Mouse (Mus musculus) hindbrain, embryonic 13.5 days (tissue): ENCODE data around the gene Gm20388. TPM values are rescaled to one million over a fixed set of nuclear protein-coding genes. Genes with fewer than 3 reads are reported as not detected.

ENCODE experiments used
- ATAC-seq: fragments of 200-750 bp; cut with Nextera tagmentation; 2 replicates; pipeline ENCODE4 v1.8.0; 2017; ENCODE audit warnings: moderate TSS enrichment; ENCODE audit not compliant: low FRiP score
- H3K27ac ChIP-seq: fragments of 300-500 bp; sonication (generic); 2 replicates; pipeline ENCODE4 v1.5.1; 2015; ENCODE audit warnings: inconsistent platforms, mild to moderate bottlenecking, moderate library complexity
- H3K27me3 ChIP-seq: fragments of 300-500 bp; sonication (generic); 2 replicates; pipeline ENCODE4 v1.6.1; 2015; ENCODE audit warnings: mild to moderate bottlenecking, inconsistent platforms
- H3K36me3 ChIP-seq: fragments of 300-500 bp; sonication (generic); 2 replicates; pipeline ENCODE4 v1.6.1; 2015; ENCODE audit warnings: mild to moderate bottlenecking, inconsistent platforms
- H3K4me1 ChIP-seq: fragments of 300-500 bp; sonication (generic); replicated peaks from 2 replicates; pipeline ENCODE4 v1.6.1; 2015; ENCODE audit warnings: inconsistent platforms
- H3K4me2 ChIP-seq: fragments of 300-500 bp; sonication (generic); 2 replicates; pipeline ENCODE4 v1.6.1; 2015; ENCODE audit warnings: inconsistent platforms, mild to moderate bottlenecking, moderate library complexity
- H3K4me3 ChIP-seq: fragments of 300-500 bp; sonication (generic); 2 replicates; pipeline ENCODE4 v1.5.1; 2015; ENCODE audit warnings: mild to moderate bottlenecking, inconsistent platforms
- H3K9ac ChIP-seq: fragments of 300-500 bp; sonication (generic); 2 replicates; pipeline ENCODE4 v1.6.1; 2015; ENCODE audit warnings: mild to moderate bottlenecking, inconsistent platforms
- H3K9me3 ChIP-seq: fragments of 300-500 bp; sonication (generic); 2 replicates; pipeline ENCODE4 v1.6.1; 2016; ENCODE audit warnings: inconsistent platforms
- WGBS: fragments of 180-500 bp; shearing (Covaris S2); methylation state at CpG from one replicate; pipeline ENCODE4 v1.1.7; 2015; 5-methylcytosine and 5-hydroxymethylcytosine counted together
- polyA plus RNA-seq: library from polyadenylated mRNA; unstranded; fragments of >200 nt; fragmentation: Nextera tagmentation; extraction: Ambion mirVana; gene quantifications from 2 replicates; pipeline ENCODE4 v1.2.1, GENCODE M21; 2015

The Gm20388 gene
- polyA plus RNA-seq, 1 experiment from 2014 or later: 1.9 TPM

DNA sequence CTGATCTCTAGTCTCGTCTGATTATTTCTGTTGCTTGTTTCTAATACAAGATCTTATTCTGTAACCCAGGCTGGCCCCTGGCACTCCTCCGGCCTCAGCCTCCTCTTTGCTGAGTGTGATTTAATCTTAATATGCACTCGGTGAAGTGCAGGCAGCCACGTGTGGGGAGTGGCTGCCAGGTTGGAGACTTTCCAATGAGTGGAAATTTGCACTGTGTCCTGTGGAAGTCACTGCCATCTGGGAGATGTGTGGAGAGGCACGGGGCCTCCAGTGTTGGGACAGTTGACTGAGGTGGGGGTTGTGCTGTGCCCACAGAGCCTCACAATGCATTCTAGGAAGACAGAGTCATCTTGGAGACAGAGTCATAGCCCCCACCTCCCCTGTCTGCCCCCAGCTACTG is 1871.9 kb downstream of the Gm20388 start:
- no peak for ATAC-seq
- WGBS: 82% methylated on average over 5 of the region's 5 CpGs

DNA sequence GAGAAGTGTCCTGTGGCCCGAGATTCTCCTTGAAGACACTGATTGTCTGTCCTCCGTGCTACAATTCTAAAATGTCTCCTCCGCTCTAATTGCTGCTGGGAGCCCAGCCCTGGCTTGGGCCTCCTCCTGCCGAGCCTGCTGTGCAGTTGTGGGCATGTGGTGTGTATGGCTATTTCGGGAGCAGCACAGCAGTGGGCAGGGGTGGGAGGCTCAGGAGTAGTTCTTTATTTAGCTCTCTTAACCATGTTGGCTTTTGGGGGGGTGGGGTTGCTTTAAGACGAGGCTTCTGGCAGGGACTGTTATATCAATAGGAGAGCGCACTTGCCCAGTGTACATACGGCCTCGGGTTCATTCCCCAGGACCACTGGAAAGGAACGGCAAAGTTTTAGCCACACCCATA is 1875.9 kb downstream of the Gm20388 start:
- no peaks in the 10 kb centered on the region for H3K27me3 ChIP-seq
- H3K9ac ChIP-seq: no peak overlapping the region
- no peak for ATAC-seq
- H3K4me2 ChIP-seq: no peak overlapping the region
- H3K9me3 ChIP-seq: no peaks in the 10 kb centered on the region
- H3K4me3 ChIP-seq: no peak overlapping the region
- peaks cover 39% of the 10 kb centered on the region for H3K36me3 ChIP-seq
- peaks cover 3% of the 10 kb centered on the region; the same call in 1 of the 2 replicates for H3K4me1 ChIP-seq
- WGBS: 68% methylated on average over 10 of the region's 10 CpGs
- H3K27ac ChIP-seq: no peak overlapping the region

More for the DNA sequence above, 1871.9 kb downstream of the Gm20388 start:
- Histone ChIP-seq H3K4me2 (no peak overlapping the region), H3K4me1 (peaks cover 18% of the 10 kb centered on the region), H3K36me3 (peaks cover 22% of the 10 kb centered on the region), H3K4me3 (no peak overlapping the region), H3K9me3 (no peaks in the 10 kb centered on the region), H3K27me3 (no peaks in the 10 kb centered on the region), H3K27ac (no peak overlapping the region), H3K9ac (no peak overlapping the region)

DNA sequence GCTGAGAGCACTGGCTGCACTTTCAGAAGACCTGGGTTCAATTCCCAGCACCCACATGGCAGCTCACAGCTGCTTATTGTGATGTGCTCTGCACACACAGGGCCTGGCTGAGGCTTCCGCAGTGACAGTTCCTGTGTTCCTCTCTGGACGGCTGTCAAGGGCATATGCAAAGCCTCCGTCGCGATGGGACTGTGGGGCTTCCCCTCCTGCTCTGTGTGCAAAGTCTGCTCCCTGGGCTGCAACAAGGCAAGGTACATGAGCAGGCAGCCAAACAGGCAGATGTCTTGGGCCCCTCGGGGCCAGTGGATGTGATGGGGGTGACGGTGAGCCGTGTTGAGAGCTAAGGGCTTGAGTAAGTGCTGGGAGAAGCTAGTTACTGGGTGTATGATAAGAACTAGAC is 1878.1 kb downstream of the Gm20388 start:
- ATAC-seq: no peak
- Histone ChIP-seq H3K9ac (no peak overlapping the region), H3K9me3 (no peaks in the 10 kb centered on the region), H3K27ac (no peak overlapping the region), H3K36me3 (peaks cover 58% of the 10 kb centered on the region), H3K4me2 (no peak overlapping the region), H3K27me3 (no peaks in the 10 kb centered on the region), H3K4me3 (no peak overlapping the region), H3K4me1 (peaks cover 11% of the 10 kb centered on the region; the same call in 1 of the 2 replicates)
- 80% methylated on average over 8 of the region's 8 CpGs for WGBS

DNA sequence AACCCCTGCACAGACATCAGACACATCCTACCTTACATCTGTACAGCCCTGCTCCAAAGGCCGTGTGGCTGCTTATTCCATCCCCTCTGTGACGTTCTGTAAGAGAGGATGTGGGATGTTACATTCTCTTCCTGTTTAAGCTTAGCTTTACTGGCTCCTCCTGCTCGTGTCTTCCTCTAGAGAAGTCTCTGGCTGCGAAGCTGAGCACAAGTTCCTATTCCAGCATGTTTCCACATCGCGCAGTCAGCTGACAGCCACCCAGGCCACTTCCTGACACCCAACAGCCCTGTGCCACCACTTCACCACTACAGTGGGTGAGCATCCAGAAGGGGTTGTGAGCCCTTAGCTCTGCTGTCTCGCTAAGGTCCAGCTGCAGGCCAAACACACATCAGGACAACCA is 1881.5 kb downstream of the Gm20388 start:
- peaks cover 8% of the 10 kb centered on the region; the same call in 1 of the 2 replicates for H3K4me1 ChIP-seq
- H3K27ac ChIP-seq: 0 out of 2 replicates have a peak overlapping the region, but pooled peaks have one; percentile 6
- no peaks in the 10 kb centered on the region for H3K9me3 ChIP-seq
- H3K9ac ChIP-seq: no peak overlapping the region
- no peak overlapping the region for H3K4me2 ChIP-seq
- H3K36me3 ChIP-seq: peaks cover 67% of the 10 kb centered on the region
- H3K4me3 ChIP-seq: no peak overlapping the region
- no peak for ATAC-seq
- no peaks in the 10 kb centered on the region for H3K27me3 ChIP-seq
- 84% methylated on average over 7 of the region's 7 CpGs for WGBS

DNA sequence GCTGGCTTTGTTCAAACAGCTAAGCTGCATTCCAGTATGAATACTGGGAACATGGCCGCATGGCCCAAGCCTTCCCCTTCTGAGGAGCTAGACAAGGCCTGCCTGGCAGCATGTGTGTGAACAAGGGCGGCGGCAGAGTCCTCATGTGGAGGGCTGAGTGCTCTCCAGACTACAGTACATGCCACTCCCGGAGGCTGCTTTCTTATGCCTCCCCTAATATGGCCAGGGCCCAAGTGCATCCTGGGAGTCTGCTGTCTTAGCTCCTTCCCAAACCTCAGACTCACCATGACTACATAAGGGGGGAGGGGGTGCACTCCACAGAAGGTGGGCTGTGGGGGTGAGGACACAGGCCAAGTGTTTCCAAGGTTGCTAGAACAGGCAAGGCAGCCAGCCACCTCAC is 1882.0 kb downstream of the Gm20388 start:
- Histone ChIP-seq H3K9me3 (no peaks in the 10 kb centered on the region), H3K4me3 (no peak overlapping the region), H3K36me3 (peaks cover 71% of the 10 kb centered on the region), H3K27ac (peak overlapping the region; percentile 6; the same call in 1 of the 2 replicates), H3K4me2 (no peak overlapping the region), H3K27me3 (no peaks in the 10 kb centered on the region), H3K9ac (no peak overlapping the region; the same call in 1 of the 2 replicates), H3K4me1 (peaks cover 8% of the 10 kb centered on the region; the same call in 1 of the 2 replicates)
- ATAC-seq: no peak
- 80% methylated on average over 4 of the region's 4 CpGs for WGBS

DNA sequence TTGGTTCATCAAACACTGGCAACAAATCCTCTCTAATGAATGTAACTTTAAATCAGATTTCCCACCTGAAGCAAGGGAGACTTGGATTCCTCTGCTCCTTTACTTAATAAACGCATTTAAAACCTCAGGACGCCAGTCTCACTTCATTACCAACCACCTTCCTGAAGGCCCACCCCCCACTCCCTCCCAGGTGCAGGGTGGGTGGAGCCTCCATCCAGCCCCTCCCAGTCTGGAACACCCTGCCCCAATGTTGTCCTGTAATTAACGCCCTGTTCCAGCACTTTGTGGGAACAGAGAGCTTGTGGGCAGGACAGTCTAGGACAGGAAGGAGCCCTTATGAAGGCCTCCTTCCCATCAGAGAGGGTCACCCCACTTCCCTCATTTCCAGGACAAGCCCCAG is 1883.5 kb downstream of the Gm20388 start:
- Histone ChIP-seq H3K4me1 (peaks cover 8% of the 10 kb centered on the region; the same call in 1 of the 2 replicates), H3K27ac (no peak overlapping the region), H3K4me3 (no peak overlapping the region), H3K9ac (no peak overlapping the region), H3K9me3 (no peaks in the 10 kb centered on the region), H3K27me3 (no peaks in the 10 kb centered on the region), H3K36me3 (peaks cover 87% of the 10 kb centered on the region), H3K4me2 (no peak overlapping the region)
- ATAC-seq: no peak
- WGBS: 60% methylated on average over 3 of the region's 3 CpGs

DNA sequence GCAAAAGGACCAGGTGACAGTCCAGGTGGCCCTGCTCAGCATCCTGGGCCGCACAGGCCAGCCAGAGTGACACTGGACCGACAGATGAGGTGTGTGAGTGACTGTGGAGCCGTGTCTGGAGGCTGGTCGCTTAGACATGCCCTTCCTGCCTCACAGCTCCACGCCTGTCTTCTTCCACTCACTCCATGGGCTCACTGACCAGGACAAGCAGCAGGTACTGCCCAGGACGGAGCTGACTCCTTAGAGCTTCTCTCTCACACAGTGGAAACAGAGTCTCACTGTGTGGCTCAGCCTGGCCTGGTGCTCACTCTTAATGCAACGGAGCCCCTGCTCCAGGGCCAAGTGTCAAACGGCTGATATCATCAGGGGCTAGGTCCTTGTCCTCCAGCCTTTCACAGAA is 1884.8 kb downstream of the Gm20388 start:
- ATAC-seq: no peak
- Histone ChIP-seq H3K9ac (no peak overlapping the region), H3K4me1 (peaks cover 8% of the 10 kb centered on the region; the same call in 1 of the 2 replicates), H3K27me3 (no peaks in the 10 kb centered on the region), H3K27ac (no peak overlapping the region), H3K4me3 (no peak overlapping the region), H3K9me3 (no peaks in the 10 kb centered on the region), H3K4me2 (no peak overlapping the region), H3K36me3 (peaks cover 89% of the 10 kb centered on the region)
- 92% methylated on average over 8 of the region's 8 CpGs for WGBS

DNA sequence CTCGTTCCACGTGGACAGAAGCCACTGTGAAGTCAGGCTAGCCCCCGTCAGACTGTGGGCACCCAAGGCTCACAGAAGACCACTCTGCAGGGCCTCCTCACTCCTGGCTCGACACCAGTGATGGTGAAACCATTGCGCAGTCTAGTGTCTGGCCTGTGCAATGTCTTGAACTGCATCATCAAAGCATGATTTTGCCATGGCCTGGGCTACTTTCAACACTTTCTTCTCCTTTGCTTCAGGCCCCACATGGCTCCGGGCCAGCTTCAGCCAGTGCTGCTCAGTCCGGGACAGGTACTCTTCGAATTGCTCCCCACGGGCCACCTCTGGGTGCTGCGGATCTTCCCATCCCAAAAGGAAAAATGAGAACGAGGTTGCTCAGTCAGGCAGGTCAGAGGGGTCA is 1885.8 kb downstream of the Gm20388 start:
- 93% methylated on average over 11 of the region's 11 CpGs for WGBS
- no peak overlapping the region for H3K9ac ChIP-seq
- no peak overlapping the region for H3K4me2 ChIP-seq

DNA sequence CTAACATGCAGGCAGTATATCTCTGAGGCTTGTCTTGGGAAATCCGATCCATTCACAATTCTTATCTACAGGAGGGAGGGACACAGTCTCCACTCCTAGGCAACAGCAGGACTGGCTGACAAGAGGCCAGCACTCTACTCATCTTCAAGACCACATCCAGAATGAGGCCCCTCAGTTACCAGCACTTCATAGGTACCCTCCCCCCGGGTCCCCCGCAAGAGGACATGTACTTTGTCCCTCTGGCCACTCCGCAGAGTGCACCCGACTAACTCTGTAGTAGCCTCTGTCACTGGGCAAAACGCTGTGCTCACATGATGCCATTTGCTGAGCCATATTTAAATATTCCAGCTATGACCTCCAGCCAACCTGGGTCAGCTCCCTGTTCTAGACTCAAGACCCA is 1887.8 kb downstream of the Gm20388 start:
- WGBS: 96% methylated on average over 6 of the region's 6 CpGs
- no peaks in the 10 kb centered on the region for H3K4me1 ChIP-seq
- ATAC-seq: no peak
- H3K4me3 ChIP-seq: no peak overlapping the region
- H3K9ac ChIP-seq: no peak overlapping the region
- peaks cover 83% of the 10 kb centered on the region for H3K36me3 ChIP-seq
- H3K9me3 ChIP-seq: no peaks in the 10 kb centered on the region
- no peak overlapping the region for H3K27ac ChIP-seq
- H3K27me3 ChIP-seq: no peaks in the 10 kb centered on the region
- no peak overlapping the region for H3K4me2 ChIP-seq

More for the DNA sequence above, 1885.8 kb downstream of the Gm20388 start:
- Histone ChIP-seq H3K27me3 (no peaks in the 10 kb centered on the region), H3K36me3 (peaks cover 94% of the 10 kb centered on the region), H3K27ac (no peak overlapping the region), H3K9me3 (no peaks in the 10 kb centered on the region), H3K4me1 (peaks cover 8% of the 10 kb centered on the region; the same call in 1 of the 2 replicates), H3K4me3 (no peak overlapping the region)
- ATAC-seq: no peak

DNA sequence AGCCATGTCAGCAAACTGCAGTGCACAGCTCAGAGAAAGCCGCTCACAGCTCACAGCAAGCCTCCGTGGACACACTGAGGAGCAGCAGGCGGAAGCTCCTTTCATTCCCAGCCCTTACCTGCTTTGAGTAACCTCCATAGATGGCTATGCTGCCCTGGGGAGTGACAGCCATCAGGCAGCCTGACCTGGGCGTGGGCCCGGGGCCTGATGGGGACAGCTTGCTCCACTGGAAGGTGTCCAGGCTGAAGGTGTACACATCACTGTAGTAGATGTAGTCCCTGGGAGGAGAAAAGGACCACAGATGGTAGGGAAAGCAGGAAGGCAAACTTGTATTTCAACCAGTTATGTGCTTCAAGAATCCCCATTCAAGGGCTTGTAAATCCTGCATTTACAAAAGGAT is 1894.2 kb downstream of the Gm20388 start:
- H3K27me3 ChIP-seq: no peaks in the 10 kb centered on the region
- no peak overlapping the region for H3K9ac ChIP-seq
- no peak overlapping the region for H3K4me2 ChIP-seq
- H3K4me3 ChIP-seq: no peak overlapping the region
- H3K4me1 ChIP-seq: no peaks in the 10 kb centered on the region
- H3K36me3 ChIP-seq: peaks cover 59% of the 10 kb centered on the region
- H3K9me3 ChIP-seq: no peaks in the 10 kb centered on the region
- ATAC-seq: no peak
- WGBS: 96% methylated on average over 5 of the region's 5 CpGs
- H3K27ac ChIP-seq: no peak overlapping the region

DNA sequence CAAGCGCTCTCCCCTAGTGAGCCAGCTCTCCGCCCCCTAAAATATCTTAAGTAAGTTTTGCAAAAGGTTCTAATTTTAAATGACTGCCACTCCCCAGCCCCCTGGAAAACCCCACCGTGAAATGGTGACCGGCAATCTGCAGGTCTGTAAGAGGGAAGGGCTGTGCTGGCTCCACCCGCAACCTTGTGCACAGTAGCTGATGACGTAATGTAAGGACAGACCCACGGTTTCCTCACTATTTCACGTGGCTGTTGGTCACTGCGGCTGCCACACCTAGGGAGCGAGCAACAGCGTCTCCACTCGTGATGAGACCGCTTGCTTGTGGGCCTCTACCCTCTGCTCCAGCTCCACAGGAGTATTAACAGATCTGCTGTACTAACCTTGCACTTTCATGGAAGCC is 1895.5 kb downstream of the Gm20388 start:
- Histone ChIP-seq H3K4me2 (no peak overlapping the region), H3K9me3 (no peaks in the 10 kb centered on the region), H3K4me3 (no peak overlapping the region), H3K27me3 (no peaks in the 10 kb centered on the region), H3K9ac (no peak overlapping the region), H3K4me1 (no peaks in the 10 kb centered on the region), H3K27ac (no peak overlapping the region), H3K36me3 (peaks cover 53% of the 10 kb centered on the region)
- no peak for ATAC-seq
- 94% methylated on average over 13 of the region's 13 CpGs for WGBS

DNA sequence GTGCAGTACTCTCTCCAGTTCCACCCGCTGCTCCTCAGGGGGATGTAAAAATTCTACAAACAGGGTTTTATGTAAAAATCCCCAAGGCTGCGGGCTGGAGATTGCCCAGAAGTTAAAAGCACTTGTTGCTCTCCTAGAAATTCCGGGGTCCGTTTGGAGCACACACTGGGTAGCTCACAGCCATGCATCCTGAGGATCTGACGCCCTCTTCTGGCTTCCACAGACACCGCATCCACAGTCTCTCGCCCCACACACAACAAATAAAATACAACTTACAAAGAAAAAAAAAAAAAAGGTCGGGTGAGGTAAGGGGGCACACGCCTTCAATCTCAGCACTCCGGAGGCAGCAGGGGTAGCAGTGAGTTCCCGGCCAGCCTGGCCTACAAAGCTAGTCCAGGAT is 1897.4 kb downstream of the Gm20388 start:
- Histone ChIP-seq H3K27ac (no peak overlapping the region), H3K4me2 (no peak overlapping the region), H3K9me3 (no peaks in the 10 kb centered on the region), H3K9ac (no peak overlapping the region), H3K27me3 (no peaks in the 10 kb centered on the region), H3K36me3 (peaks cover 65% of the 10 kb centered on the region), H3K4me3 (no peak overlapping the region), H3K4me1 (no peaks in the 10 kb centered on the region)
- WGBS: 78% methylated on average over 11 of the region's 11 CpGs
- ATAC-seq: no peak

DNA sequence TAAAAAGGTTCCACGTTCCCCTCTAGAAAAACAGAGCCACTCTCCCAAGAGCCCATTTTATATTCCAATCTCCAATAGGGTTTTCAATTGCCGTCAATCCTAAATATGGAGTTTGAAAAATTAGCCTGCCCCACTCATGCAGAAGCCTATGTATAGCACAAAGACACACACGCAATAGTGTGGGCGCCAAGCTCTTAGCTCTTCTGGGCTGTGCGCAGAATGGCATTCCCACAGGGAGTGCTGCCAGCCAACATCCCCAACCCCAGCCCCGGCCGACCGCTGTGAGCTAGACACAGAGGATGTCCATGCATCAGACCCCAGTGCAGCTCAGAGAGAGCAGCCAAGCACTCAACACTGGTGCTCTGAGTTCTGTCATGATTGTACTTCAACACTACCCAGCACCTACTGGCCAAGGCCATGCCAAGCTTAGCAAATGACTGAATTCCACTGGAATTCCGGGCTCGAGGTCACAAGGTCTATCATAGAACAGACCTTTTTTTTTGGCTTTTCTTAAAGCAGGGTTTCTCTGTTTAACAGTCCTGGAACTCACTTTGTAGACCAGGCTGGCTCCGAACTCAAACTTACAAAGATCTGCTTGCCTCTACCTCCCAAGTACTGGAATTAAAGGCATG is 1899.0 kb downstream of the Gm20388 start:
- no peak overlapping the region for H3K4me3 ChIP-seq
- H3K9ac ChIP-seq: no peak overlapping the region
- 95% methylated on average over 11 of the region's 11 CpGs for WGBS
- H3K4me2 ChIP-seq: no peak overlapping the region
- no peaks in the 10 kb centered on the region for H3K27me3 ChIP-seq
- no peaks in the 10 kb centered on the region for H3K9me3 ChIP-seq
- no peak overlapping the region for H3K27ac ChIP-seq
- no peaks in the 10 kb centered on the region for H3K4me1 ChIP-seq
- peaks cover 67% of the 10 kb centered on the region for H3K36me3 ChIP-seq
- no peak for ATAC-seq
